Mouse (Mus musculus): ENCODE measurements around the gene Wdr92. TPM values are rescaled to one million over a fixed set of nuclear protein-coding genes. Genes with fewer than 3 reads are reported as not detected.
A peak's percentile ranks its signal among the peaks of the same experiment; 100 is the strongest.

Gene Wdr92
- polyA plus RNA-seq, 1 experiment, result 2.0 TPM

DNA sequence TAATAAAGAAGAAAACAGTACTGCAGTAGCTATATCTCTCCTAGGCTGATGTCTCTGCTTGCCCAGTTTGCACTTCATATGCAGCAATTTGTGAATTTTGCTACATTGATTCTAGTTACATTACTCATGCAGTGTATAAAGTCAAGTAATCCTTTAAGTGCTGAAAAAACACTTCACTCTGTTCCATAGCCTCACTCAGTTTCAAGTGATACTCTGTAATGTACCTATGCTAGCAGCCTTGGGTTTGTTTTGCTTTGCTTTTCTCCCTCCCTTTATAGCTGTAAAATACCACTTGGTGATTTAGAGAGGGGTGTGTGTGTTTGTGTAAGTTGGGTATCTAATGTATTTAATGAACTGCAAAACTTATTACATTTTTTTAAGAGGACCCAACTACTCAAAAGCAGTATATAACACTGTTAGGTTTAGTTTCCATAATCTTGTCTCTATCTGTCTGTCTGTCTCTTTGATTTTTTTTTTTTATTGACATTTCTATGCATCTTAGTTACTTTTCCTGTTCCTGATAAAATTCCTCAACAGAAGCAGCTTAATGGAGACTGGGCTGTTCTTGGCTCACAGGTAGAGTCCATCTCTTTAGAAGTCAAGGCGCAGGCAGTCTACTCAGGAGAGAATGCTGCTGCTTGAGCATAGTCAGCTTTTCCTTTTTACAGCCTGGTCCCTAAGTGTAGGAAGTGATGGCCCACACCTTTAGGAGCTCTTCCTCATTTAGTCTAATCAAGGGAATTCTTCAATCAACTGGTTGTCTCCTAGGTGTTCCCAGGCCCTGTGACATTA, 10.8 kb upstream of the Wdr92 start:
- H3K9me3 ChIP-seq, result peaks cover 7% of the 10 kb centered on the region
- peaks cover 39% of the 10 kb centered on the region for H3K36me3 ChIP-seq (replicated peaks; ENCODE audit: low read length)
- H3K4me3 ChIP-seq (replicated peaks), result no peak overlapping the region
- no peak for TF ChIP-seq FLI1 (IDR thresholded peaks at IDR 0.05; ENCODE audit: low read length)
- TF ChIP-seq GATA1 (IDR thresholded peaks at IDR 0.05; ENCODE audit: borderline replicate concordance, low read length), result no peak
- no peaks in the 10 kb centered on the region for H3K27me3 ChIP-seq (replicated peaks)
- peaks cover 72% of the 10 kb centered on the region for H3K4me1 ChIP-seq

DNA sequence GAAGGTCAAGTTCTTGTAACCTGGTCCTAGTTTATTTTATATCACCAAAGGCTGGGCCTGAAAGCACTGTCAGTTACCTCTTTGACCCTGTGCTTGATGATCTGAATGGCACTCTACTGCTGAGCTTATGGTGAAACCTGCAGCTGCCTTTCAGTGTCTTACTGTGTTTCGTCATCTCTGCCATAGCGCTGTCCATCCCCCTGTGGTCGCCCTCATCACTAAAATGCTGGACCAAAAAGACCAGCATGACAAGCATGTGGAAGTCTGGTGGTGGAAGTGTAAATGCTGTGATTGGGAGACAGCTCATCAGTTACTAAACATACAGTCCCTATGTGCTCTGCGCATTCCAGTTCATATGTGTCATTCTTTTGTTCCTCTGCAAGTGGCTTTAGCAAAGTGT, 9.6 kb upstream of the Wdr92 start:
- Histone ChIP-seq H3K36me3 (replicated peaks; ENCODE audit: low read length) (peaks cover 35% of the 10 kb centered on the region), H3K9me3 (peaks cover 7% of the 10 kb centered on the region), H3K27me3 (replicated peaks) (no peaks in the 10 kb centered on the region), H3K4me3 (replicated peaks) (no peak overlapping the region), H3K4me1 (peaks cover 71% of the 10 kb centered on the region)
- TF ChIP-seq GATA1 (IDR thresholded peaks at IDR 0.05; ENCODE audit: borderline replicate concordance, low read length), result no peak
- TF ChIP-seq FLI1 (IDR thresholded peaks at IDR 0.05; ENCODE audit: low read length), result no peak

DNA sequence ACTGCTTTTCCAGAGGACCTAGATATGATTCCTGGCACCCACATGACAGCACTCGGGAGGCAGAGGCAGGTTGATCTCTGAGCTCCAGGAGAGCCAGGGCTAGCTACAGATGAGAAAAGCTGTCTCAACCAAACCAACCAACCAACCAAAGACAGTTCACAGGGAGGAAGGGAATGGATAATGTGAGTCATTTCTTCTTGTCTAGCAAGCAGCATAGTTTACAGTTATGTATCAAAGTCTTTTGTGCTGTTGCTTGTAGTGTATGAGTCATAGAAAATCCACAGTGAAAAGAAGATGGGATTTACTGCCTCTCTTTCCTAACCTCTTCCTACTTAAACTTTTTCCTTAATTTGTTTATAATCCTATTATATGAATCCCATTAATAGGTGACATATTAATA, 5.3 kb upstream of the Wdr92 start:
- TF ChIP-seq GATA1 (IDR thresholded peaks at IDR 0.05; ENCODE audit: borderline replicate concordance, low read length), result no peak
- TF ChIP-seq FLI1 (IDR thresholded peaks at IDR 0.05; ENCODE audit: low read length), result no peak
- peak overlapping the region; percentile 53 for H3K4me3 ChIP-seq (replicated peaks)
- peaks cover 39% of the 10 kb centered on the region for H3K36me3 ChIP-seq (replicated peaks; ENCODE audit: low read length)

DNA sequence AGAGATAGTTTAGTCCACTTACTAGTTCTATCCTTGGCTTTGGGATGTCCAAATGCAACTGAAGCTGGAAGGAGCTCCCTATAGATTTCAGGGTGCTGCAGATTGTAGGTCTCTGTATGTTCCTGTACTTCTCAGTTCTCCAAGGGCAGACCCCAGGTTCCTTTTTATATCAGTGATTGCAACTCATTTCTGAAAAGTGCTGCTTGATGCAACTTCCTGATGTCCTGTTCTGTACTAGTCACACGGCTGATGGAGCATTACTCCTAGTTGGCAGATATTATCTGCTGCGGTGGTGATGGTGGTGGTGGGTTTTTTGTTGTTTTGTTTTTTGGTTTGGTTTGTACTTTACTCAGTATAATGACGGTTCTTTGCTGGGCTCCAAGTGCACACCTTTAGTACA, 1.2 kb upstream of the Wdr92 start:
- peaks cover 76% of the 10 kb centered on the region for H3K4me1 ChIP-seq
- H3K27me3 ChIP-seq (replicated peaks), result no peaks in the 10 kb centered on the region
- no peaks in the 10 kb centered on the region for H3K9me3 ChIP-seq
- H3K4me3 ChIP-seq (replicated peaks), result no peak overlapping the region
- H3K36me3 ChIP-seq (replicated peaks; ENCODE audit: low read length), result peaks cover 29% of the 10 kb centered on the region
- no peak for TF ChIP-seq GATA1 (IDR thresholded peaks at IDR 0.05; ENCODE audit: borderline replicate concordance, low read length)
- TF ChIP-seq FLI1 (IDR thresholded peaks at IDR 0.05; ENCODE audit: low read length), result no peak

More for the DNA sequence above, 5.3 kb upstream of the Wdr92 start:
- Histone ChIP-seq H3K27me3 (replicated peaks) (no peaks in the 10 kb centered on the region), H3K4me1 (peaks cover 58% of the 10 kb centered on the region), H3K9me3 (peaks cover 7% of the 10 kb centered on the region)

DNA sequence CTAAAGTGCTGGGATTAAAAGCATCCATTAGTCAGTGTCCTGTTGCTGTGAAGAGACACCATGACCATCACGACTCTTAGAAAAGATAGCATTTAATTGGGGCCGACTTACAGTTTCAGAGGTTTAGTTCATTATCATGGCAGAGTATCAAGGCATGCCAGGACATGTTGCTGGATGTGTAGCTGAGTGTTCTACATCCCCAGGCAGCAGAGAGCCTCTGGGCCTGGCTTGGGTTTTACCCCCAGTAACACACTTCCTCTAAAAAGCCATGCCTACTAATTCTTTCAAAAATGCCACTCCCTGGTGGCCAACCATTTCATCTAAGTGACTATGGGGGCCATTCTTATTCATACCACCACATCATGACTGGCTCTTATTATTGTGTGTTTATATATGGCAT, 1.3 kb downstream of the Wdr92 start:
- Histone ChIP-seq H3K9me3 (no peaks in the 10 kb centered on the region), H3K4me3 (replicated peaks) (no peak overlapping the region), H3K4me1 (peaks cover 70% of the 10 kb centered on the region), H3K27me3 (replicated peaks) (no peaks in the 10 kb centered on the region), H3K36me3 (replicated peaks; ENCODE audit: low read length) (peaks cover 44% of the 10 kb centered on the region)
- TF ChIP-seq GATA1 (IDR thresholded peaks at IDR 0.05; ENCODE audit: borderline replicate concordance, low read length) (no peak), FLI1 (IDR thresholded peaks at IDR 0.05; ENCODE audit: low read length) (no peak)

DNA sequence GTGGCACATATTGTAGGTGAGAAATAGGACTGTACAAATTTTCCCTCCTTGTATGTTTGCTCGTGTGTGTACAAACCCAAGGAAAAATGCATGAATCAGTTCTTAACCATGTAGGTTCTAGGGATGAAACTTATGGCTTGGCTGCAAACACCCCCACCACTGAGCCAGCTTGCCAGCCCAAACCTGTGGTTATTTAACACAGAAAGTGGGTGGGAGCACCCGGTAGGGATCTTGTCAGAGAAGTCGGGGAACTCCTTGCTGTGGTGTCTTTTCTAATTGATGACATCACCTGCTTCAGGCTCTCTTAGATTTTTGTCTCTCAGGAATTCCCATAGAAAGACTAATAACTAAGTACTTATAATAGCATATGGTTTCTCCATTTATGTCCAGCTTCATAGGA, 5.7 kb downstream of the Wdr92 start:
- Histone ChIP-seq H3K4me1 (peaks cover 75% of the 10 kb centered on the region), H3K9me3 (no peaks in the 10 kb centered on the region), H3K27me3 (replicated peaks) (no peaks in the 10 kb centered on the region), H3K36me3 (replicated peaks; ENCODE audit: low read length) (peaks cover 70% of the 10 kb centered on the region), H3K4me3 (replicated peaks) (no peak overlapping the region)
- TF ChIP-seq GATA1 (IDR thresholded peaks at IDR 0.05; ENCODE audit: borderline replicate concordance, low read length), result no peak
- TF ChIP-seq FLI1 (IDR thresholded peaks at IDR 0.05; ENCODE audit: low read length), result no peak

DNA sequence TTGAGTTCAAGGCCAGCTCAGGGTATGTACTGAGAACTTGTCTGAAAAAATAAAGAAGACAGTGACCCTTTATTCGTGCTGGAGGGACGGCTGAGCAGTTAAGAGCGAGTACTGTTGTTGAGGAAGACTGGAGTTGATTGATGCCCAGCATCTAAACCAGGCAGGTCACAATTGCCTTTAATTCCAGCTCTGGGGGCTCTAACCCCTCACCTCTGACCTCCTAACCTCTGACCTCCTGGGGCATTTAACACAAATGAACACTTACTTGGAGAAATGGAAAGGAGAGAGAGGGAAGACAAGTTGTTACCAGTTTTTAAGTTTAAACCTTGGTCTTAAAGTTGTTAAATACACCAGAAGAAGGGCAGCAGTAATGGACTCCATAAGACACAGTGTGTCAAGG, 6.9 kb downstream of the Wdr92 start:
- no peaks in the 10 kb centered on the region for H3K27me3 ChIP-seq (replicated peaks)
- peaks cover 71% of the 10 kb centered on the region for H3K36me3 ChIP-seq (replicated peaks; ENCODE audit: low read length)
- H3K4me3 ChIP-seq (replicated peaks), result no peak overlapping the region
- no peak for TF ChIP-seq FLI1 (IDR thresholded peaks at IDR 0.05; ENCODE audit: low read length)
- TF ChIP-seq GATA1 (IDR thresholded peaks at IDR 0.05; ENCODE audit: borderline replicate concordance, low read length), result no peak
- peaks cover 64% of the 10 kb centered on the region for H3K4me1 ChIP-seq
- H3K9me3 ChIP-seq, result no peaks in the 10 kb centered on the region

DNA sequence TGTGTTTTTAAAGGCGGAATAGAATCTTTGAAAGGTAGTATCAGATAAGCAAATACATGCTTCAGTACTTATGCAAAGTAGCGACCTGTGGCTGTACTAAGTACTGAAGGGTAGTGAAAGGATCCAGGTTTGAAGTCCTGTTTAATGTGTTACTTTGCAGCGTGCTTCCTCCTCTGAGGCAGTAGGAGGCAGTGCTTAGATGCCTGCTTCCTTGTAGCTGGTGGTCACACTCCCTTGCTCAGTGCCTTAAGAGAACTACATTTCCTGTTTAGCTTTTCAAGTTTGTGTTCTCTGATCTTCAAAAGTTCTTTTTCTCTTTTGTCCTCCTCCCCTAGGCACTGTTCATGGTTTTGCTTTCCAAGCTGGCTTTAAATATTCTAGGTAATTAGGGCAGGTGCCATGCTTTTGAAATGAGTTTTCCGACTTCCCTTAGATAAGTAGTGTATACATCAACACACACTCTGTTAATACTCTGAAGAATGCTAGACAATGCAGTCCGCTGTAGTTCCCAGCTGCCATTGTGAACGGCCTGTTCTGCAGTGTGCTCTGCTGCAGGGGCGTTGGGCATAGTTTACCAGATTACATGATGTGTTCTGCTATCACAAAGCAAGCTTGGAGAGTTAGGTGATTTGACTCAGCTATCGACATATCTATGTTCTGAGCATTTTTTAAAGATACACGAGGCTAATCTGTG, 10.4 kb downstream of the Wdr92 start:
- Histone ChIP-seq H3K4me1 (peaks cover 39% of the 10 kb centered on the region), H3K27me3 (replicated peaks) (no peaks in the 10 kb centered on the region), H3K4me3 (replicated peaks) (no peak overlapping the region), H3K9me3 (no peaks in the 10 kb centered on the region), H3K36me3 (replicated peaks; ENCODE audit: low read length) (peaks cover 86% of the 10 kb centered on the region)
- TF ChIP-seq GATA1 (IDR thresholded peaks at IDR 0.05; ENCODE audit: borderline replicate concordance, low read length) (no peak), FLI1 (IDR thresholded peaks at IDR 0.05; ENCODE audit: low read length) (no peak)

DNA sequence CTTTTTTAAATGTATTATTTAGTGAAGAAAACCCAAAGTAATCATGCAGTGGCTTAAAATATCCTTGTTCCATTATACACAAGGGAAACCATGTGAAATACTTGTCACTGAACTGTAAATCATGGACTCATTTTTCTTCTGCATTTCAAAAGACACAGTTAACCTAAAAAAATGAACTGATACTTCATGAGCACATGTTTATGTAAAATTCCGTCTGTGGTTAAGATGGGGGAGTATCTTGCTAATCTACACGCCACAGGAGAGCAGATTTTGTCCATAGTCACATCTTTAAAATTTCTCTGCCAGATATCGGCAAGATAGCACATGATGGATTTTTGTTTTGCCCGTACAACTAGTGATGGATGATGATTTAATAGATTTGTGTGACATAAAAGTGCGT, 17.3 kb downstream of the Wdr92 start:
- peaks cover 94% of the 10 kb centered on the region for H3K36me3 ChIP-seq (replicated peaks; ENCODE audit: low read length)
- H3K9me3 ChIP-seq, result no peaks in the 10 kb centered on the region
- H3K27me3 ChIP-seq (replicated peaks), result no peaks in the 10 kb centered on the region
- H3K4me3 ChIP-seq (replicated peaks), result no peak overlapping the region
- TF ChIP-seq GATA1 (IDR thresholded peaks at IDR 0.05; ENCODE audit: borderline replicate concordance, low read length), result no peak
- no peak for TF ChIP-seq FLI1 (IDR thresholded peaks at IDR 0.05; ENCODE audit: low read length)
- peaks cover 5% of the 10 kb centered on the region for H3K4me1 ChIP-seq

DNA sequence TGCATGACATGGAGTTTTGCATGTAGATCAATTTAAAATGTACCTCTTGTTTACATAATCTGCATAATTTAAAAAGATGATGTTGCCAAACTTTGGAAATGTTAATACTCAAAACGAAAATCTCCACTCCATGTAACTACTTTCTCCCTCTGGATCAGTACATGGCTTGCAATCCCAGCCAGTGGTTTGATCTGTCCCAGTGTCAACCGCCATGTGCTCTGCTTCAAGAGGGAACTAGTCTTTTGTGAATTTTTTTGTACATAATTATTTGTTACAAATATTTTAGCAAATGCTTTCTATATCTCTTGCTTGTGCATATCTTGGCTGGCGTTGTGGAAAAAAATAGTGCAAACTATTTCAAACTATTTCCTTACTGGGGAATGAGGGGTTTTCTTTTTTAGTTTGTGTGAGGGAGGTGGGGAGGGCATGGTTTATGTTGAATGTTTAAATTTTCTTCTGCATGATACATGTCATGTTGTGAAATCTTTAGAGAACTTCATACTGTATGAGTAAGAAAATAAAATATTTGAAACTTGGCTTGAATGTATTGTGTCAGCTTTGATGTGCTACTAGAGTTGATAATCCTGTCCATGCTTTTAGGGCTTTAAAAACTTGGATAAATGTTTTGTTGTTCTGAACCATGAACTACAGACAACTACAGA, 18.1 kb downstream of the Wdr92 start:
- H3K4me3 ChIP-seq (replicated peaks), result no peak overlapping the region
- peaks cover 94% of the 10 kb centered on the region for H3K36me3 ChIP-seq (replicated peaks; ENCODE audit: low read length)
- H3K4me1 ChIP-seq, result peaks cover 5% of the 10 kb centered on the region
- H3K27me3 ChIP-seq (replicated peaks), result no peaks in the 10 kb centered on the region
- no peaks in the 10 kb centered on the region for H3K9me3 ChIP-seq
- TF ChIP-seq FLI1 (IDR thresholded peaks at IDR 0.05; ENCODE audit: low read length) (no peak), GATA1 (IDR thresholded peaks at IDR 0.05; ENCODE audit: borderline replicate concordance, low read length) (no peak)
